Mouse (Mus musculus): ENCODE measurements around the gene Pear1.

GRCm38 (mm10) chr3:87748431-87748830 lies 75.7 kb downstream of the Pear1 start, which contains the start of gene Lrrc71:
- TF ChIP-seq POLR2A (IDR thresholded peaks at IDR 0.05; ENCODE audit: insufficient read length, low read depth) (no peak), REST (IDR thresholded peaks at IDR 0.05; ENCODE audit: insufficient read depth, insufficient read length) (no peak), POLR2AphosphoS2 (IDR thresholded peaks at IDR 0.05; ENCODE audit: insufficient read length, low read depth) (no peak), TCF12 (IDR thresholded peaks at IDR 0.05; ENCODE audit: insufficient read depth, poor library complexity, severe bottlenecking) (no peak), MYOG (IDR thresholded peaks at IDR 0.05; ENCODE audit: control insufficient read depth in 1 of 3, insufficient read depth in 1 of 3, insufficient read length in 2 of 3, low read depth in 2 of 3) (no peak), USF1 (IDR thresholded peaks at IDR 0.05; ENCODE audit: low read depth) (no peak), E2F4 (IDR thresholded peaks at IDR 0.05; ENCODE audit: insufficient read depth) (no peak), MYOD1 (IDR thresholded peaks at IDR 0.05; ENCODE audit: control insufficient read depth in 1 of 3, insufficient read length in 2 of 3, low read depth in 2 of 3) (no peak), CEBPB (IDR thresholded peaks at IDR 0.05; ENCODE audit: insufficient read depth, poor library complexity, severe bottlenecking) (no peak), TCF3 (IDR thresholded peaks at IDR 0.05; ENCODE audit: insufficient read length, low read depth) (no peak)

All from myocyte (in vitro differentiated cells).